Mouse (Mus musculus): ENCODE results near the gene Dpf1. TPM values are rescaled to one million over a fixed set of nuclear protein-coding genes. Genes with fewer than 3 reads are reported as not detected.

The Dpf1 gene
- polyA plus RNA-seq (2012; rRNA removed), result 0.06 and 0.35 TPM in 2 replicates

- Histone ChIP-seq H3K4me3 (ENCODE audit: extremely low read depth, insufficient read depth, insufficient read length) (0 out of 2 replicates have a peak within 1 kb of the TSS, but pooled peaks have one; percentile 4), H3K27ac (ENCODE audit: insufficient read depth, low read length) (no peak within 1 kb of the TSS), H3K4me1 (ENCODE audit: control insufficient read depth, insufficient read depth, insufficient read length) (peaks cover 7% of the 10 kb centered on the region), H3K27me3 (ENCODE audit: control insufficient read depth, insufficient read depth, low read length) (peaks cover 22% of the 10 kb centered on the region), H3K36me3 (ENCODE audit: control insufficient read depth, insufficient read depth, low read length) (no peaks in the 10 kb centered on the region)
- DNase-seq (ENCODE audit: low read depth in 1 of 2, low spot score in 2 of 2), result no peak
- TF ChIP-seq CTCF (IDR thresholded peaks at IDR 0.05; ENCODE audit: extremely low read depth, insufficient read depth, insufficient read length, insufficient replicate concordance), result no peak
- TF ChIP-seq POLR2A (IDR thresholded peaks at IDR 0.05; ENCODE audit: low read depth, low read length), result no peak
- WGBS, result 1% methylated on average over 67 of the region's 67 CpGs
Observed at GRCm38 (mm10) chr7:29303738-29304462, at the start of gene Dpf1. Gene Dpf1 (plus strand): TSS chr7:29303951.

GRCm38 (mm10) chr7:29255875-29256274 lies 47.9 kb upstream of the Dpf1 start:
- H3K27me3 ChIP-seq (ENCODE audit: control insufficient read depth, insufficient read depth, low read length), result no peaks in the 10 kb centered on the region
- no peak for DNase-seq (ENCODE audit: low read depth in 1 of 2, low spot score in 2 of 2)
- 90% methylated on average over 4 of the region's 4 CpGs for WGBS
- no peak overlapping the region for H3K27ac ChIP-seq (ENCODE audit: insufficient read depth, low read length)
- TF ChIP-seq POLR2A (IDR thresholded peaks at IDR 0.05; ENCODE audit: low read depth, low read length) (no peak), CTCF (IDR thresholded peaks at IDR 0.05; ENCODE audit: extremely low read depth, insufficient read depth, insufficient read length, insufficient replicate concordance) (no peak)
- peaks cover 4% of the 10 kb centered on the region; the same call in 1 of the 2 replicates for H3K36me3 ChIP-seq (ENCODE audit: control insufficient read depth, insufficient read depth, low read length)
- no peak overlapping the region for H3K4me3 ChIP-seq (ENCODE audit: extremely low read depth, insufficient read depth, insufficient read length)
- no peaks in the 10 kb centered on the region for H3K4me1 ChIP-seq (ENCODE audit: control insufficient read depth, insufficient read depth, insufficient read length)

GRCm38 (mm10) chr7:29257368-29257767 lies 46.4 kb upstream of the Dpf1 start:
- Histone ChIP-seq H3K4me3 (ENCODE audit: extremely low read depth, insufficient read depth, insufficient read length) (no peak overlapping the region), H3K4me1 (ENCODE audit: control insufficient read depth, insufficient read depth, insufficient read length) (no peaks in the 10 kb centered on the region), H3K27ac (ENCODE audit: insufficient read depth, low read length) (no peak overlapping the region), H3K36me3 (ENCODE audit: control insufficient read depth, insufficient read depth, low read length) (peaks cover 4% of the 10 kb centered on the region; the same call in 1 of the 2 replicates), H3K27me3 (ENCODE audit: control insufficient read depth, insufficient read depth, low read length) (no peaks in the 10 kb centered on the region)
- no peak for DNase-seq (ENCODE audit: low read depth in 1 of 2, low spot score in 2 of 2)
- 78% methylated on average over 1 of the region's 1 CpGs for WGBS
- TF ChIP-seq CTCF (IDR thresholded peaks at IDR 0.05; ENCODE audit: extremely low read depth, insufficient read depth, insufficient read length, insufficient replicate concordance) (no peak), POLR2A (IDR thresholded peaks at IDR 0.05; ENCODE audit: low read depth, low read length) (no peak)

- H3K36me3 ChIP-seq (ENCODE audit: control insufficient read depth, insufficient read depth, low read length), result peaks cover 4% of the 10 kb centered on the region; the same call in 1 of the 2 replicates
Observed at GRCm38 (mm10) chr7:29259781-29260730, 43.7 kb upstream of the Dpf1 start.

GRCm38 (mm10) chr7:29262151-29262550 lies 41.6 kb upstream of the Dpf1 start:
- H3K27ac ChIP-seq (ENCODE audit: insufficient read depth, low read length), result no peak overlapping the region
- H3K4me3 ChIP-seq (ENCODE audit: extremely low read depth, insufficient read depth, insufficient read length), result no peak overlapping the region
- no peak for TF ChIP-seq CTCF (IDR thresholded peaks at IDR 0.05; ENCODE audit: extremely low read depth, insufficient read depth, insufficient read length, insufficient replicate concordance)
- no peak for TF ChIP-seq POLR2A (IDR thresholded peaks at IDR 0.05; ENCODE audit: low read depth, low read length)

More at GRCm38 (mm10) chr7:29259781-29260730, 43.7 kb upstream of the Dpf1 start:
- Histone ChIP-seq H3K4me1 (ENCODE audit: control insufficient read depth, insufficient read depth, insufficient read length) (no peaks in the 10 kb centered on the region), H3K27me3 (ENCODE audit: control insufficient read depth, insufficient read depth, low read length) (no peaks in the 10 kb centered on the region), H3K4me3 (ENCODE audit: extremely low read depth, insufficient read depth, insufficient read length) (no peak overlapping the region), H3K27ac (ENCODE audit: insufficient read depth, low read length) (no peak overlapping the region)
- no peak for DNase-seq (ENCODE audit: low read depth in 1 of 2, low spot score in 2 of 2)
- TF ChIP-seq POLR2A (IDR thresholded peaks at IDR 0.05; ENCODE audit: low read depth, low read length) (no peak), CTCF (IDR thresholded peaks at IDR 0.05; ENCODE audit: extremely low read depth, insufficient read depth, insufficient read length, insufficient replicate concordance) (no peak)
- WGBS, result 76% methylated on average over 10 of the region's 10 CpGs

GRCm38 (mm10) chr7:29263831-29264230 lies 39.9 kb upstream of the Dpf1 start:
- Histone ChIP-seq H3K27me3 (ENCODE audit: control insufficient read depth, insufficient read depth, low read length) (no peaks in the 10 kb centered on the region), H3K27ac (ENCODE audit: insufficient read depth, low read length) (no peak overlapping the region), H3K4me1 (ENCODE audit: control insufficient read depth, insufficient read depth, insufficient read length) (no peaks in the 10 kb centered on the region), H3K4me3 (ENCODE audit: extremely low read depth, insufficient read depth, insufficient read length) (no peak overlapping the region), H3K36me3 (ENCODE audit: control insufficient read depth, insufficient read depth, low read length) (no peaks in the 10 kb centered on the region)
- 93% methylated on average over 3 of the region's 3 CpGs for WGBS
- DNase-seq (ENCODE audit: low read depth in 1 of 2, low spot score in 2 of 2), result no peak
- no peak for TF ChIP-seq CTCF (IDR thresholded peaks at IDR 0.05; ENCODE audit: extremely low read depth, insufficient read depth, insufficient read length, insufficient replicate concordance)
- TF ChIP-seq POLR2A (IDR thresholded peaks at IDR 0.05; ENCODE audit: low read depth, low read length), result no peak

More at GRCm38 (mm10) chr7:29262151-29262550, 41.6 kb upstream of the Dpf1 start:
- no peaks in the 10 kb centered on the region for H3K4me1 ChIP-seq (ENCODE audit: control insufficient read depth, insufficient read depth, insufficient read length)
- DNase-seq (ENCODE audit: low read depth in 1 of 2, low spot score in 2 of 2), result no peak
- no peaks in the 10 kb centered on the region for H3K27me3 ChIP-seq (ENCODE audit: control insufficient read depth, insufficient read depth, low read length)
- 0 out of 2 replicates have a peak, but pooled peaks cover 2% of the 10 kb centered on the region for H3K36me3 ChIP-seq (ENCODE audit: control insufficient read depth, insufficient read depth, low read length)
- WGBS, result 88% methylated on average over 6 of the region's 6 CpGs

All from spleen, adult 2 months (tissue).